ENCODE assay signal across 19 mouse cellular contexts in the genomic region with DNA sequence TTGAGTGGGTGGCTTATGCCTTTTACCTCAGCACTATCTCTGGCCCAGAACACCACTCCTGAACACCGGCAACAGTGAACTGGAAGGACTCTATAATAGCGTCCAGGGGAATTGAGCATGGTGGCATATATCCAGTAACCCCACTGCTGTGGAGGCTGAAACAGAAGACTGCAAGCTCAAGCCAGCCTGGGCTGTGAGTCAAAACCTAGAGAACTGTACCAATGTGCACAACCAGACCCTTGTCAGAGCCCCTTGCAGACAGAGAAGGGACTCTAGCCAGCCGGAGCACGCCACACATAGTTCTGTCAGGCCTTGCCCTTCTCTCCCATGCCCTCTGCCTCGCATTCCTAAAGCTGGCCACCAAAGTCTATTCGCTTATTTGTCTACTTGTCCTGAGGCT. TPM values are rescaled to one million over a fixed set of nuclear protein-coding genes. Genes with fewer than 3 reads are reported as not detected.
DNase-seq lines count a peak whose midpoint lies in the region; ATAC-seq and TF ChIP-seq lines count a peak whose summit lies in the region.
"Had no signal": no experiment of that assay in that cellular context is flagged by ENCODE, and none has a peak within 500 bp of the region (broad histone marks: within the 10 kb centered on the region; RNA-seq: fewer than 3 reads in every experiment).

No protein-coding gene starts in this region.

- H3K4me1 ChIP-seq in forebrain, embryonic 10.5 days, result peaks cover 39% of the 10 kb centered on the region
- 0 out of 2 replicates have a peak, but pooled peaks cover 2% of the 10 kb centered on the region for H3K4me1 ChIP-seq in forebrain, embryonic 12.5 days
- H3K4me1 ChIP-seq: midbrain, embryonic 15.5 days had no signal

- no peak overlapping the region for H3K4me3 ChIP-seq in forebrain, embryonic 10.5 days
- no peak overlapping the region for H3K4me3 ChIP-seq in forebrain, embryonic 12.5 days (replicated peaks)
- H3K4me3 ChIP-seq in layer of hippocampus, adult 2 months, result no peak overlapping the region
- H3K4me3 ChIP-seq: heart, embryonic 12.5 days; hindbrain, embryonic 13.5 days; midbrain, embryonic 15.5 days; neural tube, embryonic 12.5 days had no signal

- H3K9ac ChIP-seq in forebrain, embryonic 12.5 days, result no peak overlapping the region
- H3K9ac ChIP-seq: heart, embryonic 12.5 days; hindbrain, embryonic 13.5 days; liver, postnatal 0 days; midbrain, embryonic 15.5 days; neural tube, embryonic 12.5 days had no signal

- WGBS in forebrain, embryonic 10.5 days, result 86% methylated on average over 6 of the region's 6 CpGs
- 84% methylated on average over 6 of the region's 6 CpGs for WGBS in forebrain, embryonic 12.5 days

- H3K36me3 ChIP-seq in forebrain, embryonic 10.5 days (replicated peaks), result no peaks in the 10 kb centered on the region
- H3K36me3 ChIP-seq in forebrain, embryonic 12.5 days (replicated peaks), result no peaks in the 10 kb centered on the region
- H3K36me3 ChIP-seq: heart, embryonic 12.5 days; hindbrain, embryonic 13.5 days; midbrain, embryonic 15.5 days; neural tube, embryonic 12.5 days had no signal

- no peaks in the 10 kb centered on the region for H3K27me3 ChIP-seq in forebrain, embryonic 10.5 days (ENCODE audit: poor library complexity, severe bottlenecking)
- no peaks in the 10 kb centered on the region for H3K27me3 ChIP-seq in forebrain, embryonic 12.5 days
- H3K27me3 ChIP-seq: heart, embryonic 12.5 days; hindbrain, embryonic 13.5 days; midbrain, embryonic 15.5 days; neural tube, embryonic 12.5 days had no signal

- H3K4me2 ChIP-seq in forebrain, embryonic 12.5 days, result no peak overlapping the region
- H3K4me2 ChIP-seq: heart, embryonic 12.5 days; hindbrain, embryonic 13.5 days; midbrain, embryonic 15.5 days; neural tube, embryonic 12.5 days had no signal

- ATAC-seq in forebrain, embryonic 12.5 days (ENCODE audit: low FRiP score), result no peak
- ATAC-seq: midbrain, embryonic 15.5 days had no signal

- H3K9me3 ChIP-seq in forebrain, embryonic 10.5 days, result no peaks in the 10 kb centered on the region; the same call in 1 of the 2 replicates
- no peaks in the 10 kb centered on the region for H3K9me3 ChIP-seq in forebrain, embryonic 12.5 days
- H3K9me3 ChIP-seq: heart, embryonic 12.5 days; midbrain, embryonic 15.5 days; neural tube, embryonic 12.5 days had no signal

- intact Hi-C loops in gastrocnemius, postnatal 14 days (cut with DNase I; ENCODE audit: low total_unique reads), result no loop called here

- no peak for TF ChIP-seq CTCF in layer of hippocampus, adult 2 months (conservative IDR thresholded peaks at IDR 0.05)

- DNase-seq in forebrain, embryonic 10.5 days (ENCODE audit: extremely low spot score, low spot score), result no peak
- DNase-seq in layer of hippocampus, adult 2 months (ENCODE audit: low spot score in 2 of 2), result no peak
- DNase-seq in layer of hippocampus, adult 9-10 months (ENCODE audit: low spot score), result no peak
- DNase-seq in adipocyte (ENCODE audit: low spot score), result peak; percentile 78
- DNase-seq in gastrocnemius, postnatal 14 days, result peak; percentile 37
- no peak for DNase-seq in kidney, postnatal 25 days
- no peak for DNase-seq in lung, postnatal 25 days (ENCODE audit: low spot score)
- DNase-seq: adrenal gland, postnatal 25 days; cerebellum, adult 11-12 months; kidney, adult 11 months; kidney, postnatal 14 days; liver, postnatal 0 days; lung, postnatal 4 days; retina, postnatal 1 day had no signal

- 0 out of 2 replicates have a peak overlapping the region, but pooled peaks have one; percentile 8 for H3K27ac ChIP-seq in forebrain, embryonic 10.5 days
- no peak overlapping the region for H3K27ac ChIP-seq in forebrain, embryonic 12.5 days
- peak overlapping the region; percentile 78 for H3K27ac ChIP-seq in layer of hippocampus, adult 2 months
- H3K27ac ChIP-seq: hindbrain, embryonic 13.5 days; midbrain, embryonic 15.5 days; neural tube, embryonic 12.5 days had no signal

RNA-seq across cellular contexts. Expression of gene Prr5, which starts 28.7 kb away (rescaled TPM):
- 14.1 and 14.3 TPM in 2 replicates for polyA plus RNA-seq in forebrain, embryonic 10.5 days (2016; fragmentation: Nextera tagmentation; extraction: Ambion mirVana)
- polyA plus RNA-seq in forebrain, embryonic 12.5 days (2016; fragmentation: Nextera tagmentation; extraction: Ambion mirVana), result 7.6 and 10.1 TPM in 2 replicates
- 10 to 100 TPM; 15.5 to 16.9 TPM for total RNA-seq in layer of hippocampus, adult 2 months (2021)
- total RNA-seq in gastrocnemius, postnatal 14 days (2021), result 1 to 10 TPM; 7.3 to 8.5 TPM

Comparison
In these comparisons a context has a peak if more than half of its experiments do, and no peak if none do; other contexts are left out.
1. DNase-seq: peak in adipocyte (single experiment) and gastrocnemius, postnatal 14 days (single experiment); none in forebrain, embryonic 10.5 days (single experiment), layer of hippocampus, adult 2 months (0 of 2), layer of hippocampus, adult 9-10 months (single experiment), kidney, postnatal 25 days (0 of 2) and lung, postnatal 25 days (single experiment).